Mouse (Mus musculus) bone marrow, adult 2 months (tissue): ENCODE data around the gene Pdxdc1.

Experiments used
- CTCF ChIP-seq: fragments of 200-500 bp; IDR thresholded peaks from 2 replicates; pipeline ENCODE4 v1.5.1; 2011; ENCODE audit warnings: low read length, control low read depth; ENCODE audit not compliant: control insufficient read depth, insufficient read depth
- POLR2A ChIP-seq: fragments of 200-500 bp; IDR thresholded peaks from 2 replicates; pipeline ENCODE4 v1.6.1; 2011; ENCODE audit warnings: low read depth, mild to moderate bottlenecking, control low read depth, low read length, borderline replicate concordance; ENCODE audit not compliant: control insufficient read depth

DNA sequence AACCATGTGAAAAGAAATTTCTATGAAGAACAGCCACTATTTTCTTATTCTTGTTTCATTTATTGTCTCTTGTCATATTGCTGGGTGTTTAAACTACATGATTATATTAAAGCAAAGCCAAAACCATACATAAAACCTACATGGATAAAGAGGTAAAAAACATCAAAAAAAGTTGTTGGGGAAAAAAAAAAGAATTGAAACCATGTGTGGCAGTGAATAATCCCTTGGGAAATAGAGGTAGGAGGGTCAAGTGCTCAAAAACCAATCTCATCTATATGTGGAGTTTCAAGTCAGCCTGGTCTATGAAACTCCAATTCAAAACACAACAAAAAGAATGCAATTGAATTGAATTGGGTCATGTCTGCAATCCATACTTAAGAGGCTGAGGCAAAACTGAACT lies 10.1 kb downstream of the Pdxdc1 start:
- TF ChIP-seq POLR2A (no peak), CTCF (no peak)
